Mouse (Mus musculus) heart, adult 2 months (tissue): ENCODE data around the gene Foxj2.

ENCODE experiments used
- CTCF ChIP-seq: fragments of 200-600 bp; IDR thresholded peaks from 2 replicates; pipeline ENCODE4 v1.8.1; 2022; ENCODE audit warnings: antibody characterized with exemption, mild to moderate bottlenecking, moderate library complexity
- POLR2A ChIP-seq: fragments of 200-500 bp; IDR thresholded peaks from 2 replicates; pipeline ENCODE4 v1.6.1; 2011; ENCODE audit warnings: mild to moderate bottlenecking, low read depth, low read length, control low read depth; ENCODE audit not compliant: insufficient read depth

DNA sequence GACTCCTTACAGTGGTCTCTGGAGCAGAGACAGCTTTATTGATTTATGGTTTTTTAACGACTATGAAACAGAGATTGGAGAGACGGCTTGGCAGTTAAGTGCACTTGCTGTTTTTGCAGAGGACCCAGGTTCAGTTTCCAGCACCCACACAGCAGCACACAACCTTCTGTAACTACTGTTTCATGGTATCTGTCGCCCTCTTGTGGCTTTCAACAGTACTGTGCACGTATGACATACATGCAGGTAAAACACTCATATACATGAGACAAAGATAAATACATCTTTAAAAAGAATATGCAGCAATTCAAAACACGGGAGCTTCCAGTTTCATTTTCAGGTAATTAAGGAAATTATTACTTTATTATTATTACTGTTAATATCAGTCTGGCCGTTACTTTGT lies 42.7 kb downstream of the Foxj2 start:
- TF ChIP-seq CTCF = peak; percentile 35
- no peak for TF ChIP-seq POLR2A
